Mouse (Mus musculus) testis, adult 2 months (tissue): ENCODE results near the gene Gm49776.

Experiments used
- CTCF ChIP-seq: fragments of 200-500 bp; IDR thresholded peaks from 2 replicates; pipeline ENCODE4 v1.5.1; 2012; ENCODE audit warnings: low read depth, mild to moderate bottlenecking, inconsistent platforms, low read length, moderate library complexity; ENCODE audit not compliant: control insufficient read depth, insufficient read depth, insufficient replicate concordance
- POLR2A ChIP-seq: fragments of 200-500 bp; IDR thresholded peaks from 2 replicates; pipeline ENCODE4 v1.6.1; 2012; ENCODE audit warnings: low read depth, mild to moderate bottlenecking, inconsistent platforms, low read length, moderate library complexity; ENCODE audit not compliant: control insufficient read depth

- TF ChIP-seq POLR2A: no peak
- TF ChIP-seq CTCF: no peak
These were observed 10.4 kb downstream of the Gm49776 start for GRCm38 (mm10) chr16:18247521-18248399.
